Mouse (Mus musculus) megakaryocyte, embryonic 14.5 days (primary cell): ENCODE results near the gene Cdk14. TPM values are rescaled to one million over a fixed set of nuclear protein-coding genes. Genes with fewer than 3 reads are reported as not detected.

Experiments used
- H3K27me3 ChIP-seq: replicated peaks from 2 replicates; pipeline ENCODE3; 2012; ENCODE audit warnings: inconsistent platforms
- H3K36me3 ChIP-seq: replicated peaks from 2 replicates; pipeline ENCODE3; 2012; ENCODE audit warnings: low read length, inconsistent platforms, mixed read lengths
- H3K4me1 ChIP-seq: 2 replicates; pipeline ENCODE4 v1.6.1; 2012; ENCODE audit warnings: inconsistent platforms
- H3K4me3 ChIP-seq: replicated peaks from 2 replicates; pipeline ENCODE3; 2012; ENCODE audit warnings: moderate library complexity, mild to moderate bottlenecking, inconsistent platforms
- H3K9me3 ChIP-seq: 2 replicates; pipeline ENCODE4 v1.6.1; 2012; ENCODE audit warnings: inconsistent platforms
- FLI1 ChIP-seq: IDR thresholded peaks from 2 replicates; pipeline ENCODE4 v1.6.1; 2012; ENCODE audit warnings: low read length, inconsistent platforms, mixed read lengths
- GATA1 ChIP-seq: IDR thresholded peaks from 3 replicates; pipeline ENCODE4 v1.6.1; 2012; ENCODE audit warnings: mixed read lengths, low read length, inconsistent platforms, borderline replicate concordance
- polyA plus RNA-seq: library from polyadenylated mRNA; stranded (reverse); fragments of >175 nt; gene quantifications from 2 replicates; pipeline ENCODE4 v1.2.3, GENCODE M21; 2012; ENCODE audit warnings: low replicate concordance; ENCODE audit not compliant: insufficient read depth

The Cdk14 gene
- polyA plus RNA-seq, 1 experiment: 0.21 TPM

GRCm38 (mm10) chr5:4821368-4821771 lies 598.7 kb downstream of the Cdk14 start:
- TF ChIP-seq FLI1 (no peak), GATA1 (no peak)
- H3K27me3 ChIP-seq: no peaks in the 10 kb centered on the region
- H3K9me3 ChIP-seq: peaks cover 11% of the 10 kb centered on the region; the same call in 1 of the 2 replicates
- no peaks in the 10 kb centered on the region for H3K36me3 ChIP-seq
- H3K4me3 ChIP-seq: no peak overlapping the region
- H3K4me1 ChIP-seq: no peaks in the 10 kb centered on the region

GRCm38 (mm10) chr5:4816981-4817380 lies 603.1 kb downstream of the Cdk14 start:
- H3K4me1 ChIP-seq: no peaks in the 10 kb centered on the region
- TF ChIP-seq GATA1: no peak
- no peak for TF ChIP-seq FLI1
- no peaks in the 10 kb centered on the region for H3K36me3 ChIP-seq
- no peaks in the 10 kb centered on the region for H3K27me3 ChIP-seq
- H3K4me3 ChIP-seq: no peak overlapping the region
- peaks cover 3% of the 10 kb centered on the region; the same call in 1 of the 2 replicates for H3K9me3 ChIP-seq

- H3K36me3 ChIP-seq: no peaks in the 10 kb centered on the region
- no peaks in the 10 kb centered on the region for H3K27me3 ChIP-seq
- no peak overlapping the region for H3K4me3 ChIP-seq
- no peaks in the 10 kb centered on the region for H3K9me3 ChIP-seq
- no peaks in the 10 kb centered on the region for H3K4me1 ChIP-seq
- TF ChIP-seq FLI1 (no peak), GATA1 (no peak)
Measured at GRCm38 (mm10) chr5:4814465-4815204, 605.5 kb downstream of the Cdk14 start.

GRCm38 (mm10) chr5:4813357-4813756 lies 606.8 kb downstream of the Cdk14 start:
- no peaks in the 10 kb centered on the region for H3K4me1 ChIP-seq
- H3K4me3 ChIP-seq: no peak overlapping the region
- H3K27me3 ChIP-seq: no peaks in the 10 kb centered on the region
- no peaks in the 10 kb centered on the region for H3K9me3 ChIP-seq
- TF ChIP-seq GATA1: no peak
- no peak for TF ChIP-seq FLI1
- no peaks in the 10 kb centered on the region for H3K36me3 ChIP-seq

GRCm38 (mm10) chr5:4812036-4812729 lies 607.9 kb downstream of the Cdk14 start:
- Histone ChIP-seq H3K4me3 (no peak overlapping the region), H3K36me3 (no peaks in the 10 kb centered on the region), H3K9me3 (no peaks in the 10 kb centered on the region), H3K27me3 (no peaks in the 10 kb centered on the region), H3K4me1 (no peaks in the 10 kb centered on the region)
- TF ChIP-seq GATA1 (no peak), FLI1 (no peak)

GRCm38 (mm10) chr5:4805228-4805627 lies 614.9 kb downstream of the Cdk14 start:
- TF ChIP-seq FLI1: no peak
- no peak for TF ChIP-seq GATA1
- no peaks in the 10 kb centered on the region for H3K27me3 ChIP-seq
- no peaks in the 10 kb centered on the region for H3K36me3 ChIP-seq
- no peak overlapping the region for H3K4me3 ChIP-seq
- H3K9me3 ChIP-seq: no peaks in the 10 kb centered on the region
- no peaks in the 10 kb centered on the region for H3K4me1 ChIP-seq

GRCm38 (mm10) chr5:4803708-4804107 lies 616.4 kb downstream of the Cdk14 start:
- no peak for TF ChIP-seq GATA1
- TF ChIP-seq FLI1: no peak
- H3K4me3 ChIP-seq: no peak overlapping the region
- H3K9me3 ChIP-seq: peaks cover 3% of the 10 kb centered on the region; the same call in 1 of the 2 replicates
- H3K36me3 ChIP-seq: no peaks in the 10 kb centered on the region
- H3K27me3 ChIP-seq: no peaks in the 10 kb centered on the region
- H3K4me1 ChIP-seq: no peaks in the 10 kb centered on the region

- H3K9me3 ChIP-seq: peaks cover 6% of the 10 kb centered on the region; the same call in 1 of the 2 replicates
- H3K4me3 ChIP-seq: no peak overlapping the region
- H3K36me3 ChIP-seq: no peaks in the 10 kb centered on the region
- H3K4me1 ChIP-seq: no peaks in the 10 kb centered on the region
- TF ChIP-seq GATA1: no peak
- H3K27me3 ChIP-seq: no peaks in the 10 kb centered on the region
Measured at GRCm38 (mm10) chr5:4801971-4802370, 618.1 kb downstream of the Cdk14 start.

GRCm38 (mm10) chr5:4801096-4801850 lies 618.8 kb downstream of the Cdk14 start:
- Histone ChIP-seq H3K27me3 (no peaks in the 10 kb centered on the region), H3K36me3 (no peaks in the 10 kb centered on the region), H3K4me1 (no peaks in the 10 kb centered on the region), H3K4me3 (no peak overlapping the region), H3K9me3 (peaks cover 9% of the 10 kb centered on the region; the same call in 1 of the 2 replicates)
- TF ChIP-seq GATA1 (no peak), FLI1 (no peak)

- Histone ChIP-seq H3K4me3 (no peak overlapping the region), H3K4me1 (no peaks in the 10 kb centered on the region), H3K27me3 (no peaks in the 10 kb centered on the region), H3K9me3 (peaks cover 15% of the 10 kb centered on the region), H3K36me3 (no peaks in the 10 kb centered on the region)
- TF ChIP-seq FLI1: no peak
- no peak for TF ChIP-seq GATA1
Measured at GRCm38 (mm10) chr5:4791219-4791618, 628.9 kb downstream of the Cdk14 start.
